Comparison of ENCODE assay signal across 18 mouse cellular contexts in the genomic region with DNA sequence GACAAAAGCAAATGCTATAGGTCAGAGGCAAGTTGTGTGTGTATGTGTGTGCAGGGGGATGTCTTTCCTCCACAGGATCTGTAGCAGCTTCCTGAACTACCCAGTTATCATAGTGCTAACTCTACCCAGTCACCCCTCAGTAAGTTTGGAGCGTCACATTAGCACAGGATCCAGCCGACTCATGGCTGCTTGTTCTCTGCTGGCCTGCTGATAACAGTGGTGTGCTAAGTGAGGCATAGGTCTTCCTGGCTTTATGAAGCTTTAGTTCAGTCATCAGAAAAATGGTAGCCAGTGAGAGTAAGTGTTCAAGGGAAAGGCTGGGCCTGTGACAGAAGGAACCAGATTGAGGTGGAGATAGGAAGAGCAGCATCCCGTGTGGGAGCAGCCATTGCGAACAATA. TPM values are rescaled to one million over a fixed set of nuclear protein-coding genes. Genes with fewer than 3 reads are reported as not detected.
A peak's percentile ranks its signal among the peaks of the same experiment; 100 is the strongest.
DNase-seq lines count a peak whose midpoint lies in the region; ATAC-seq lines count a peak whose summit lies in the region.
"Had no signal": no experiment of that assay in that cellular context is flagged by ENCODE, and none has a peak within 500 bp of the region (broad histone marks: within the 10 kb centered on the region; RNA-seq: fewer than 3 reads in every experiment).

No protein-coding gene starts in this region.

- WGBS in heart, embryonic 11.5 days (ENCODE audit: insufficient replicate concordance): 68% methylated on average over 4 of the region's 4 CpGs
- 49% methylated on average over 4 of the region's 4 CpGs for WGBS in liver, embryonic 11.5 days

- no peak overlapping the region for H3K9ac ChIP-seq in heart, embryonic 11.5 days (ENCODE audit: low read depth, low read length)
- H3K9ac ChIP-seq in liver, embryonic 11.5 days (ENCODE audit: low read depth, low read length): 0 out of 2 replicates have a peak overlapping the region, but pooled peaks have one; percentile 1
- H3K9ac ChIP-seq: embryonic facial prominence, embryonic 12.5 days; neural tube, embryonic 12.5 days had no signal

- no peaks in the 10 kb centered on the region for H3K4me1 ChIP-seq in heart, embryonic 11.5 days (ENCODE audit: control insufficient read depth, insufficient read depth, low read length)
- peaks cover 18% of the 10 kb centered on the region for H3K4me1 ChIP-seq in liver, embryonic 11.5 days (replicated peaks; ENCODE audit: control insufficient read depth, insufficient read depth, low read length)
- peaks cover 90% of the 10 kb centered on the region for H3K4me1 ChIP-seq in megakaryocyte, embryonic 14.5 days
- H3K4me1 ChIP-seq: embryonic facial prominence, embryonic 12.5 days; limb, embryonic 10.5 days had no signal

- peaks cover 7% of the 10 kb centered on the region; the same call in 1 of the 2 replicates for H3K36me3 ChIP-seq in heart, embryonic 11.5 days (ENCODE audit: control insufficient read depth, insufficient read depth, low read length)
- peaks cover 4% of the 10 kb centered on the region; the same call in 1 of the 2 replicates for H3K36me3 ChIP-seq in liver, embryonic 11.5 days (ENCODE audit: control insufficient read depth, insufficient read depth, low read length)
- H3K36me3 ChIP-seq in megakaryocyte, embryonic 14.5 days (replicated peaks; ENCODE audit: low read length): peaks cover 88% of the 10 kb centered on the region

- no peak overlapping the region for H3K4me2 ChIP-seq in heart, embryonic 11.5 days
- H3K4me2 ChIP-seq in liver, embryonic 11.5 days: no peak overlapping the region
- H3K4me2 ChIP-seq: embryonic facial prominence, embryonic 12.5 days; neural tube, embryonic 12.5 days had no signal

- DNase-seq in heart, postnatal 25 days (ENCODE audit: low spot score): no peak
- DNase-seq in MEL-GATA-1-ER (ENCODE audit: extremely low read depth, low read depth): peak; percentile 60
- no peak for DNase-seq in liver, embryonic 11.5 days (ENCODE audit: low spot score)
- DNase-seq in lung, postnatal 36 days: no peak
- DNase-seq in frontal cortex, postnatal 25 days (ENCODE audit: low spot score in 2 of 2): no peak
- DNase-seq: cerebellum, adult 2 months; heart, adult 2 months; heart, postnatal 14 days; lung, adult 2 months; right cerebral cortex, postnatal 14 days had no signal

- H3K4me3 ChIP-seq in heart, embryonic 11.5 days (ENCODE audit: low read depth, low read length): no peak overlapping the region
- no peak overlapping the region for H3K4me3 ChIP-seq in liver, embryonic 11.5 days (ENCODE audit: low read depth, low read length)
- peak overlapping the region; percentile 29 for H3K4me3 ChIP-seq in megakaryocyte, embryonic 14.5 days (replicated peaks)
- H3K4me3 ChIP-seq: embryonic facial prominence, embryonic 12.5 days; heart, adult 2 months; limb, embryonic 10.5 days; neural tube, embryonic 12.5 days had no signal

- H3K9me3 ChIP-seq in heart, embryonic 11.5 days (replicated peaks; ENCODE audit: control insufficient read depth, low read length): no peaks in the 10 kb centered on the region
- H3K9me3 ChIP-seq in liver, embryonic 11.5 days (ENCODE audit: control insufficient read depth, low read length): no peaks in the 10 kb centered on the region
- H3K9me3 ChIP-seq in megakaryocyte, embryonic 14.5 days: no peaks in the 10 kb centered on the region
- H3K9me3 ChIP-seq: embryonic facial prominence, embryonic 12.5 days; limb, embryonic 10.5 days; neural tube, embryonic 12.5 days had no signal

- 0 out of 2 replicates have a peak, but pooled peaks have one; percentile 25 for ATAC-seq in heart, embryonic 11.5 days (replicated peaks; ENCODE audit: insufficient number of reproducible peaks, low FRiP score, low TSS enrichment)
- peak; percentile 88 for ATAC-seq in liver, embryonic 11.5 days (replicated peaks; ENCODE audit: low FRiP score)
- no peak for ATAC-seq in granulocyte monocyte progenitor cell, adult 5-6 weeks (replicated peaks; ENCODE audit: poor library complexity, severe bottlenecking)
- ATAC-seq: hindbrain, embryonic 16.5 days; intestine, postnatal 0 days had no signal

- H3K27me3 ChIP-seq in heart, embryonic 11.5 days (ENCODE audit: control insufficient read depth, insufficient read depth, low read length): no peaks in the 10 kb centered on the region
- no peaks in the 10 kb centered on the region for H3K27me3 ChIP-seq in liver, embryonic 11.5 days (replicated peaks; ENCODE audit: control insufficient read depth, insufficient read depth, low read length)
- H3K27me3 ChIP-seq in megakaryocyte, embryonic 14.5 days (replicated peaks): no peaks in the 10 kb centered on the region
- H3K27me3 ChIP-seq: embryonic facial prominence, embryonic 12.5 days; neural tube, embryonic 12.5 days had no signal

- intact Hi-C loops in heart, postnatal 25 days (cut with DNase I): no loop called here

- no peak overlapping the region for H3K27ac ChIP-seq in heart, embryonic 11.5 days (ENCODE audit: low read depth, low read length)
- H3K27ac ChIP-seq in liver, embryonic 11.5 days (ENCODE audit: low read depth, low read length): peak overlapping the region; percentile 50
- H3K27ac ChIP-seq: embryonic facial prominence, embryonic 12.5 days; heart, adult 2 months; limb, embryonic 10.5 days; neural tube, embryonic 12.5 days had no signal

RNA-seq across cellular contexts. Expression of a gene that starts 16.1 kb away (rescaled TPM):
- 0.42 and 0.97 TPM in 2 replicates for polyA plus RNA-seq in heart, embryonic 11.5 days (2014; fragmentation: Nextera tagmentation; extraction: Ambion mirVana)
- under 1 TPM; 0.52 to 0.61 TPM for total RNA-seq in heart, postnatal 25 days (2021)
- polyA plus RNA-seq in liver, embryonic 11.5 days (2014; fragmentation: Nextera tagmentation; extraction: Ambion mirVana): 0.48 and 0.95 TPM in 2 replicates
- polyA plus RNA-seq in megakaryocyte, embryonic 14.5 days (2012; ENCODE audit: insufficient read depth, low replicate concordance): 15.3 and 26.3 TPM in 2 replicates
- total RNA-seq in granulocyte monocyte progenitor cell, adult 5-6 weeks (2014; fragmentation: Nextera tagmentation): 0.96 and 1.6 TPM in 2 replicates
- 0.30 TPM in 1 of 2 replicates, not detected in the other for total RNA-seq in granulocyte monocyte progenitor cell, adult 5-6 weeks (2017)

RNA-seq across cellular contexts. Expression of a gene that starts 25.3 kb away (rescaled TPM):
- 25.6 and 29.5 TPM in 2 replicates for polyA plus RNA-seq in heart, embryonic 11.5 days (2014; fragmentation: Nextera tagmentation; extraction: Ambion mirVana)
- 10 to 100 TPM; 16.0 to 16.2 TPM for total RNA-seq in heart, postnatal 25 days (2021)
- 38.8 and 39.3 TPM in 2 replicates for polyA plus RNA-seq in liver, embryonic 11.5 days (2014; fragmentation: Nextera tagmentation; extraction: Ambion mirVana)
- 37.1 and 38.7 TPM in 2 replicates for polyA plus RNA-seq in megakaryocyte, embryonic 14.5 days (2012; ENCODE audit: insufficient read depth, low replicate concordance)
- total RNA-seq in granulocyte monocyte progenitor cell, adult 5-6 weeks (2014; fragmentation: Nextera tagmentation): 19.6 and 20.9 TPM in 2 replicates
- 11.9 and 16.0 TPM in 2 replicates for total RNA-seq in granulocyte monocyte progenitor cell, adult 5-6 weeks (2017)
